Mouse (Mus musculus) kidney, adult 8-10 months (tissue): ENCODE measurements around the gene Ankrd10.
"Not testable (repeated sequence)": the region's sequence is repeated elsewhere in the genome, so short reads cannot be mapped to it uniquely, and the experiment has no call there.

ENCODE experiments used
- DNase-seq, 2 experiments: peaks; one replicate each; pipeline ENCODE4 v3.0.0; 2022

Gene Ankrd10

GRCm38 (mm10) chr8:11635611-11636081 lies at the start of gene Ankrd10:
Gene Ankrd10 (minus strand): TSS chr8:11635757.
- peak; percentile 97 to 98 for DNase-seq

- DNase-seq = no peak
Observed at GRCm38 (mm10) chr8:11684558-11684957, 49.0 kb upstream of the Ankrd10 start.

DNA sequence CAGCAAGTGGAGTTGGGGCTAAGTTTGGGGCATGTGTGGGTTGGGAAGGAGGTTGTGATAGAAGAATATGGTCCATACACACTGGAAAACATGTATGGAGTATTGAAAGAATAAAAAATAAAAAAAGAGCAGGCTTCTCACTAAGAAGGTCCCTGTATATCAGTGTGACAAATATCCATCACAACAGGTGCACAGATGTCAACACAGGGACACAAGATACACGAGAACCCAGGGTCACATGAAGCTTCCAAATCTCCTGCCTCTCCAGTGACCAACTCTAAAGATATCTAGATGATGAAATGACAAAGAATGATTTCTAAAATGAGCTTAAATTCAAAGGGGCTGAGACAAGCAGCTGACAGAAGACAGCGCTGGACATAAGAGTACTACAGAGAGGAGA lies 32.8 kb upstream of the Ankrd10 start:
- DNase-seq = no peak

DNA sequence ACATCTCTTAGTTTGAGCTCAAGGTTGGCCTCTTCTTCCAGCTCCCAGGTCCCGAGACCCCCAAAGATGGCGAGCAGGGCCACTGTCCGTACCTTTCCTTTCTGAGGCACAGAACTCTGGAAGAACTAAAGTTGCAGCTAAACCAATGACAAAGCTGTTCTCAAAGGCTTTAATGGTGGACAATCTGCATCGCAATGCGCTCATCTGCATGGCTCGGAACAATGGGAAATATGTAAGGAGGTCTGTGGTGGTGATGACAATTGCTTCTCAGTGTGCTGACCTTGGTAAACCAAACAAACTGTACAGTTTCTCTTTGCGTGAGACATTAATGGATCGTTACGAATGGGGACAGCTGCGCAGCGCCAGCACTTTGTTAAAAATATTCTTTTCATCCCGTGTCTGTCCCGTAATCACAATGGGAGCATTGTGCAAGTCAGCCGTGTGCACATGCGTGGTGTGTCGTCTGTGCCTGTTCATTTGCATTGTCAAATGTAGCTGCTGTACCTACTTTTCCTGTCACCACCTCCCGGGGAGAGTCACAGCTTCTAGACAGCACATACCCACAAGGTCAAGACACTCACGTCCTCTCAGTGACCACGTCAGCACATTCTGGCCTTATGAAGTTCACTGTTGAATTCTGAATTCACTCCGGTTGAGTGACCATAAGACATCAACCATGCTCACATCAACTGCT lies 30.6 kb upstream of the Ankrd10 start:
- DNase-seq = not testable (repeated sequence)

GRCm38 (mm10) chr8:11661969-11662368 lies 26.4 kb upstream of the Ankrd10 start:
- no peak for DNase-seq

GRCm38 (mm10) chr8:11650021-11650420 lies 14.5 kb upstream of the Ankrd10 start:
- DNase-seq = no peak

GRCm38 (mm10) chr8:11643123-11643522 lies 7.6 kb upstream of the Ankrd10 start:
- DNase-seq = no peak

GRCm38 (mm10) chr8:11640606-11641005 lies 5.0 kb upstream of the Ankrd10 start:
- DNase-seq = no peak

DNA sequence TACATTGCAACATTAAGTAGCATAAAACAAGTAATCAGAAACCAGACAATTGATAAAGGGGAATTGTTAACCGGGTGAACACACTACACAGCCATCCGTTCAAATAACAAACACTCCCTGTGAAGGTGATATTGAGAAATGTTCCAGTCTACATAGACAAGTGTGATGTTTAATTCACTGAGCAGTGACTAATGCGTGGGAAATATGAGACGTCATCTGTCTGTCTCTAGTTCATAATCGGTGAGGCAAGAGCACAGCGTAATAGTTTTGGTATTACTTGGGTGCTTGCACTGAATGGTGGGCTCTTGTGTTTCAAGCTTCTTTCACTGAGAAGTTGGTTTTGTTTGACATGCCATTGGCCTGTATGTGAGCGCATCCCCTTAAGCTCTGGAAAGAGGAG lies 2.0 kb upstream of the Ankrd10 start:
- DNase-seq = no peak

GRCm38 (mm10) chr8:11636324-11637057 lies 934 bp upstream of the Ankrd10 start:
- DNase-seq = peak; percentile 92 to 95

DNA sequence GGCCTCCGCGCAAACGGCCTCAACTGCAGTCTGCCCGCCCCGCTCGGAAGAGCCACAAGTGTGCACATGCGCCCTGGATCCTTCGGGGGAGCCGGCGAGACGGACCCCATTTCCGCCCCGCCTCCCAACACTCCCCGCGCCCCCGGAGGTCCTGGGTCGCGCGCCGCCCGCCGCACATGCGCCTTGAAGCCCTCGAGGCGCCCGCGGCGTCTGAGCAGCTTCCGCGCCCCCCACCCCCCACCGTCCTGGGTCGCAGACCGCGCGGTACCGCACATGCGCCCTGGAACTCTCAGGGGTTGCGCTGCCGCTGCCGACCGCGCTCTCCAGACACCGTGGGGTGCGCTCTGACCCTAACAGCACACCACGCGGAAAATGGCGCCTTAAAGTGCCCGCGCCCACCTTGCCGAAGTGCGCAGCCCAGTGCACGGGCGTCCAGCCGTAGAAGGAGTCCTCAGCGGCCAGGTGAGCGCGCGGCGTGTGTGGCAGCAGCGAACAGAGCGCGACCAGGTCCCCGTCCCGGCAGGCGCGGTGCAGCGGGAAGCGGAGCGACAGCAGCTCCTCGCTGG lies 462 bp downstream of the Ankrd10 start:
- DNase-seq = peak; percentile 75 to 76

DNA sequence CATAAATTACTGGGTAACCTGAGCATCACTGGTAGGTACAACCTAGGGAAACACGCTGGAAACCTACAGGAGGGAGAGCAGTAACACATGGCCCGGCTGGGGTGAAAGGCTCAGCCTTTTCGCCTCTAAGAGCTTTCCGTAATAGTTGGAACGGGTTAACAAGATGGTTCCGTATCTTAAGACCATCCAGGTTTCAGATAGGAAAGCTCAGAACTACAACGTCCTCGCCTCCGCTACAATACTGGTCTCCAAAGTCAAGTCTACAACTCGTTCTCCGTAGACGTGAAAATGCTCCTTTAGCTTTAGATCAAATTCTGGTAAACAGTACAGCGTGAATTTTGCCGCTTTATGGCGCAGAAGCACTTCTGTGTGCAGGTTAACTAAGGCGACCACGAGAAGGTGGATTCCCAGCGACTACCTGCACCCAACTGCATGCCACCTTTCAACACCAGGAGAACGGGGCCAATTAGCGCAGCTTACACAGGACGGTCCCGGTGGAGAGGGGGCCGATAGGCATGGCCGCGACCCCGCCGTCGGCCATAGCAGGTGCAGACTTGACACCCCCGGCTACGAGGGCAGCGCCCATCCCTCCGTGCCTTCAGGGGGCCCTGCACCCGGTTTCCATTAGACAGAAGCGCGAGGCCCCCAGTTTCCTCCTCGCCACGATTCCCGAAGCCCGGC lies 1.1 kb downstream of the Ankrd10 start:
- no peak for DNase-seq

- peak; percentile 27 to 43 for DNase-seq
Observed at GRCm38 (mm10) chr8:11633414-11633813, 2.1 kb downstream of the Ankrd10 start.

DNA sequence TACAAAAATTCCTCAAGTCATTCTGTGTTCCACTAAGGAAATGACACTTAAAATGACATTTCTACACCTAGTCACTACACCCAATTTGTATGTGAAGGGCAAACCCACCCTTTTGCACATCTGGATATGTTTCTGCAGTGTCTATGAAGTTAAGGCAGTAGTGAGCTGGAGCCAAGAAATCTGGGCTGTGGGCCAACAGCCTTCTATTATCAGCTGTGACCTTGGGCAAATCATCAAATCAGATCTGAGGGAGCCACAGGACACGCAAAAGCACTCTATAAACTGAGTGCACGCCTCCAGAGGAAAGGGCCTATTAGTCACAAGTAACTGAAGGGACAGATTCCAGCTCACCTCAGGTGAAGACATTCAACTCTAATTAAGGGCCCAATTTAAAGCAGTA lies 3.2 kb downstream of the Ankrd10 start:
- peak; percentile 67 to 76 for DNase-seq

DNA sequence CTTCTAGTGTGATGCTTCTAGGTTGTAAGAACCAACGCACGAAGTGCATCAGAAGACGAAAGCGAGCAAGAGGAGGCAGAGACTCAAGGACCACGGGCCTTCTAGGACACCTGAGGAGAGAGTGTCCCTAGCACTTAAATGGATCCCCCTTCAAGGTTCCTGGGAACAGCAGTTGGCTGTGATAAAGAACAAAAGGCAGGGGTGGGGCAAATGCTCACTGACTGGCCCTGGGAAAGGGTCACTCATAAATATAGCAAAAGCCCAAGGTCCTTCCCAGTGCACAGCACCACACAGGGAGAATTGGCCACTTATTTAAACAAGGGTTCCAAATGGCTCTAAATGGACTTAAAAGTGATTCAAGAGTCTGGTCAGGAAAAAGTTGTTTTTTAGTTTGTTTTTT lies 6.4 kb downstream of the Ankrd10 start:
- no peak for DNase-seq

- no peak for DNase-seq
Observed at GRCm38 (mm10) chr8:11628506-11629132, 6.9 kb downstream of the Ankrd10 start.

DNA sequence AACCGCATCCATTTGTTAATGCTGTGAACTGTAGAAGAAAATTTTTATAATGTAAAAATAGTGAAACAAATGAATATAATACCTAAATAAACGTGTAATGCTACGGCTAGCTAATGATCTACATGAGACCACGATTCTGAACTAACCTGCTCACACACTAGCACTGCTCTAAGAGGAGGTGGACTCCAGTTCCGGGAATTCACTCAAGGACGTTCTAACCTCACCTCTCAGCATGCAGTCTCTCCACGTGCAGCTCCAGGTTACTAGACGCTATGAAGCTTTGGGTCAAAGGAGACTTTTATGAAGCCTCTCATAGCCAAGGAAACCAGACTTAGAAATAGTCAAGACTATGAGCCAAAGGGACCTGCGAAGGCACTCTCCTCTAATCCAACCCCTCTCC lies 7.8 kb downstream of the Ankrd10 start:
- no peak for DNase-seq

DNA sequence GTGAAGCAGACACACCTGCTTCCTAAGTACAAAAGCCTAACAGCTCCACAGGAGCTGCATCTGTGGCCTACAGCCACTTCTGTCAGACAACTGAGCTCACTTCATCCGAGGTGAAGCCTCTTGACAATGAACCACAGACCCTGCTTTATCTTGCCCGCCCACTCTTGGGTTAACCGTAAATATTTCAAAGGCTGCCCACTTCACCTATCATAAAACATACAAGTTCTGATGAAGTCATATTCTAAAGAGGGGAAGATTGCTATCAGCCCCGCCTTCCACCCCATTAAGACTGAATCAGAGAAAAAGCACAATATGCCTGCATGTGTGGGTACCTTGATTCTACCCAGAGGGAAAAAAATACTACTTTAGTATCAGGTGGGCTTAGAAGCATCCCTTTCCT lies 10.5 kb downstream of the Ankrd10 start:
- DNase-seq = no peak

GRCm38 (mm10) chr8:11619091-11619490 lies 16.5 kb downstream of the Ankrd10 start:
- no peak for DNase-seq

DNA sequence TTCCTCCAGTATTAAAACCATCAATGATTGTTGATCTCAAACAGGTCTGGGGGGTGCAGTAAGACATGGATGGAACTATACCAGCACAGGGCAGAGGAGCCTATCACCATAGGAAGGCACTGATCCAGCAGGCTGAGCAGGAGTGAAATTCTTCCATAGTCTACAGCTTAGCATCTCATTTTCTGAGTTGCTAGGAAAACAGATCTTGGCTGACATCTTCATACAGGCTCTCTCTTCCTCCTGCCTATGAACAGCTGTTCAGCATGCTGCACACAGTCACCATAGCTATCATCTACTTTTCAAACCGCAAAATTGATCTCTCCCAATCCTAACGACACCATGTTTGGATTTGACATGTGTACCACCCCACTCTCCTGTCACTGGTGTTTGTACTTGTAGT lies 17.5 kb downstream of the Ankrd10 start:
- DNase-seq = no peak

DNA sequence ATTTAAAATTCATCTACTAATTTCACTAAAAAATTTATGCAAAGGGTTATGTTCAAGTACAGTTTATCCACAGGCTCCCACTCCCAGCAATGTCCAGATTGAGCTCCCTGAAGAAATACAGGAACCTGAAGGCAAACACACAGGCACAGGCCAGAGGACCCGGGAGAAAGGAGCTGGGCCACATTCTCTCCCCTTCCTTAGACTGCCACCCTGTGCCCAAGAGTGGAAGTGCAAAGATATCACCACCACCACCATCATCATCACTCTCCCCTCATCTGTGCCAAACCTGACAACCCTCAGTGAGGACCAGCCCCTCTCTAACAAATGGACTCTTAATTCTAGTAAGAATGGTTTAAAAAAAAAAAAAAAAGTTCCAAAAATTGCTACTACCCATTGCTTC lies 19.3 kb downstream of the Ankrd10 start:
- peak; percentile 23 to 37 for DNase-seq

DNA sequence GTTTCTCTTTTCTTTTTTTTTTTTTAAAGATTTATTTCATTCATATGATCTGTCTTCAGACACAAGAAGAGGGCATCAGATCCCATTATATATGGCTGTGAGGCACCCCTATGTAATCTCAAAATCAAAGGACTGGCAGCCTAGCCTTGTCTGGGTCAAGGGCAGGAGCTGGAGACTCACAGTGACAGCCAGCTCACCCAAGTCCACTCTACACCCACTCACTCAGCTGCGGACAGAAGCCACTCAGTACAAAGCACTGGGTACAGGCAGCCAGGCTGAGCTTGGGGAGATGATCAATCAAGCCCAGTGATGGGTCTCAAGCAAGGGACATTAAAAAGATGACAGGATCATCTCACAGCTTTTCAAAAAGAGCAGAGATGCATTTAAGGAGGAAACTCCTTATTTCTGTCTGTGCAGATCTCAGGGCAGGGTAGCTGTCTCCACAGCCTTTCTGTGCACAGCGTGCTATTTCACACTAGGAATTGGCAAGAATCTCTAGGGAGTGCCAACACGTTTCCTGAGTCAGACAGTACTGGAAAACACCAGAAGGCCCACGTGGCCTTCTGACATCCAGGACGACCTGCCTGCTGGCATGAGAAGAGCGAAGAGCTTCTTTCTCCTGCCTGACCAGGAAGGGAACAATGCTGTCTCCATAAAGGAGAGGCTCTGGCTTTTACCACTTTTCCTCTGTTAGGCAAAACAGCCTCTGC lies 21.3 kb downstream of the Ankrd10 start:
- DNase-seq = no peak
